Mouse (Mus musculus): ENCODE results near the gene Camkmt.

GRCm38 (mm10) chr17:85048379-85048778 is 42.0 kb upstream of the Camkmt start:
- no peak for TF ChIP-seq POLR2A (IDR thresholded peaks at IDR 0.05; ENCODE audit: low read depth, low read length)
- TF ChIP-seq CTCF (IDR thresholded peaks at IDR 0.05; ENCODE audit: borderline replicate concordance, insufficient read depth, low read length): no peak

Data from embryonic fibroblast, embryonic 13.5 days (primary cell).